Mouse (Mus musculus): Measurements from ENCODE around the gene Tcf3.

DNA sequence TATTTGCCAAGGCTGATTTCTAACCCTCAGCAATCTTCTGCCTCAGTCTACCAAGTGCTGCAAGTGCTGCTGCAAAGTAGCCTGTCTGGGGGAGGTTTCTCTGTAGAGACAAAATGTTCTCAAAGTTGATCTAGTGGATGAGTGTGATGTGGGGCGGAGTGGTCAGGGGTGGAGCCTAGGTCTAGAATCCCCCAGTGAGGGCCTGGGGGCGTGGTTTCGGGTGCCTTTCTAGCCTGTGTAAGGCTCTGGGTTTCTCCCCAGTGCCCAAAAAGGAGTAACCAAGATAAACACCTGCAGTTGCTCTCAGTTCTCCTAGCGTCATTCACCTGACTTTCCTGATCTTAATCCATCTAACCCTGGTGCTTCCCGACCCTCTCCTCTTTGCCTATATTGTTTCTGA lies 47.6 kb upstream of the Tcf3 start:
- no peak for TF ChIP-seq POLR2A (IDR thresholded peaks at IDR 0.05; ENCODE audit: control insufficient read depth in 1 of 2, insufficient read depth in 1 of 2, low read depth in 1 of 2, low read length in 2 of 2, poor library complexity in 1 of 2)
- TF ChIP-seq CTCF (IDR thresholded peaks at IDR 0.05 in 2 of 3, conservative IDR thresholded peaks at IDR 0.05 in 1 of 3; ENCODE audit: control insufficient read depth in 1 of 3, insufficient read depth in 1 of 3, low read depth in 2 of 3, low read length in 3 of 3, poor library complexity in 1 of 3, severe bottlenecking in 1 of 3) = no peak
- TF ChIP-seq ZC3H11A (IDR thresholded peaks at IDR 0.05; ENCODE audit: low read depth, low read length) = no peak
- no peak for TF ChIP-seq GABPA (IDR thresholded peaks at IDR 0.05; ENCODE audit: low read depth, low read length)
- TF ChIP-seq POLR2AphosphoS5 (IDR thresholded peaks at IDR 0.05; ENCODE audit: borderline replicate concordance, low read depth, low read length) = no peak
- no peak for TF ChIP-seq TBP (IDR thresholded peaks at IDR 0.05; ENCODE audit: low read depth, low read length)
- TF ChIP-seq USF1 (IDR thresholded peaks at IDR 0.05; ENCODE audit: low read depth, low read length) = no peak
- TF ChIP-seq USF2 (IDR thresholded peaks at IDR 0.05; ENCODE audit: borderline replicate concordance in 1 of 2, insufficient read depth in 1 of 2, low read depth in 1 of 2, low read length in 2 of 2) = no peak
- no peak for TF ChIP-seq RCOR1 (IDR thresholded peaks at IDR 0.05; ENCODE audit: low read depth, low read length)
- TF ChIP-seq TCF12 (IDR thresholded peaks at IDR 0.05; ENCODE audit: low read depth, low read length) = no peak
- TF ChIP-seq ZKSCAN1 (IDR thresholded peaks at IDR 0.05; ENCODE audit: low read depth, low read length) = no peak
- TF ChIP-seq BHLHE40 (IDR thresholded peaks at IDR 0.05; ENCODE audit: borderline replicate concordance, low read depth, low read length) = no peak
- TF ChIP-seq CHD1 (IDR thresholded peaks at IDR 0.05; ENCODE audit: low read depth, low read length) = no peak
- no peak for TF ChIP-seq MAX (IDR thresholded peaks at IDR 0.05; ENCODE audit: low read length)
